Mouse (Mus musculus) left cerebral cortex, adult 9 months (tissue): Measurements from ENCODE around the gene Olfr1341.

Source experiments
- DNase-seq, 2 experiments: peaks; one replicate each; pipeline ENCODE4 v3.0.0; 2022; ENCODE audit warnings: low spot score in 2 of 2

Gene Olfr1341

DNA sequence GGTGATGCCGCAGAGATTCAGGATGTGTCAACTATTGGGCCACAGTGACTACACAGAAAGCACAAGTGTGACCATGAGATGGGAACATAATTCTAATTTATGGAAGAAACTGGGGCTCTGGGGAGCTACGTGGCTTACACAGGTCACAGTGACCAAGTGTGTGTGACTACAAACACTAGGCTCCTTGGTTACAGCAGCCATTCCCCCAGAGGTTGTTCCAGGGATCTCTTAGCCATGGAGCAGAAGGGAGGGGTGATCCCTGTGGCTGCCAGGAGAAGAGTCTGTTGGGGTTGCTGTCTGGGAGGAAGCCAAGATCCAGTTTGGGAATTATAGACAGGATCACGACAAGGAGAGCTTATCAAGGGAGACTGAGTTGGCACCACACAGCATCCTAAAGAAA, at the start of gene Olfr1341:
Olfr1341 (plus strand) TSS at position 301 of the 400 bp plus-strand sequence.
- no peak for DNase-seq

- DNase-seq = no peak
These were observed 44.7 kb upstream of the Olfr1341 start, which contains the start of gene Olfr62 for GRCm38 (mm10) chr4:118658652-118659051. Gene Olfr62 (plus strand): TSS chr4:118658952.

DNA sequence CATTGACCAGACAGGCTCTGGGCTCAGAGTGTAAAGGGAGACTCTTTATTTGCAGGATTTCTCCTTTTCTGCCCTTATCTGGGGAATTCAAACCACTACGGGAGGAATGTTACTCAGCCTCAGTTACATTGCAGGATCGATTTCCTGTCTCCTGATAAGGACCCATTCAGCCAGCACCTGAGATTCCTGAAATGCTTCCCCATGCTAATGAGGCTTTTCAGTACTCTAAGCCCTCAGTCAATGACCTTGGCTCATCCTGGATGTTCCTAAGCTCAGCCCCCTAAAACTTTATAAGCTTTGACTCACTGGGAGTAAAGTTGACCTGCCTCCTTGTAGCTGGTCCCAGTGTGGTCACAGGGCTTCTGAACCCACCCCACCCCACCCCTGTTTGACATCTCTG, 16.2 kb upstream of the Olfr1341 start:
- DNase-seq = no peak

DNA sequence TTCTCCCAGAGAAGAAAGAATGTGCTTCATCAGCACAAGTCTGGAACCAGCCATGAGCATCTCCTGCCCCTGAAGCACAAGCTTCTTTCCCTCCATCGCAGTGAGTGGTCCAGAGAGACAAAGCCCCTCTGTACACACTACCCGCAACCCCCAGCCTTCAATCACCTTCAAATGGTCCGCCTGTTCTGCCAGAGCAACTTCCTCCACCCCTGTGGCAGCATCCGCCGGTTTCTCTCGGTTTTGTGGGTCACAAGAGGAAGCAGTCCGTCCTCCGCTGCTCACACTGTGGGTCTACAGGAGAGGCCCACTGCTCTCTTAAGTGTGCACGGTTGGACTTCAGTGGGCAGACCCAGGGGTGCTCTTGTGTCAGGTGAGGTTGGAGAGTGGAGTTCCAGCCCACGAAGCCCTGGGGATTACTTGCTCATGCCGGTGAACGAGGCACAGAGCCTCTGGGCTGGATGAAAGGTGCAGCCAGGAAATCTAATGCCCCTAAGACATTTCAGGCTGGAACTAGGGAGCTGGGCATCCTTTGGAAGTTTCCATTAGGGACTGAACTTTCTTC, 10.8 kb upstream of the Olfr1341 start, which contains the start of gene Olfr1342:
Olfr1342 (minus strand) TSS at position 345 of the 562 bp plus-strand sequence.
- no peak for DNase-seq

GRCm38 (mm10) chr4:118693812-118694211, 9.5 kb upstream of the Olfr1341 start:
- DNase-seq = no peak

DNA sequence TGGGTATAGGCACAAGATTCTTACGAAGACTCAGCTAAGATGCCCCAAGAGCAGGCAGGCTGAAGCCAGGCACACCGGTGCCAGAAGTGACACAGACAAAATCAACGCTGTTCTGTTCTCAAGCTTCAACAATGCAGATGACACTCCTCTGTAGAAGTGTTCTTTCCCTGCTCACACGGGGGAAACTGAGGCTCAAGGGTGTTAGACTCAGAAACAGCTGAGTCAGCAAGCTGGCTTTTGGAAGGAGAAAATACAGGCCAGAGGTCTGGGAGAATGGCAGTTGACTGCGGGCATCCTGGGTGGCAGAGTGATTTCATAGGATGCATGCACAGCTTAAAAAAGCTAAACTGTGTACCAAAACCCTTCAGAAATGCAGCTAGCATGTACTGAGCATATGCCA, 4.8 kb downstream of the Olfr1341 start:
- DNase-seq = no peak

DNA sequence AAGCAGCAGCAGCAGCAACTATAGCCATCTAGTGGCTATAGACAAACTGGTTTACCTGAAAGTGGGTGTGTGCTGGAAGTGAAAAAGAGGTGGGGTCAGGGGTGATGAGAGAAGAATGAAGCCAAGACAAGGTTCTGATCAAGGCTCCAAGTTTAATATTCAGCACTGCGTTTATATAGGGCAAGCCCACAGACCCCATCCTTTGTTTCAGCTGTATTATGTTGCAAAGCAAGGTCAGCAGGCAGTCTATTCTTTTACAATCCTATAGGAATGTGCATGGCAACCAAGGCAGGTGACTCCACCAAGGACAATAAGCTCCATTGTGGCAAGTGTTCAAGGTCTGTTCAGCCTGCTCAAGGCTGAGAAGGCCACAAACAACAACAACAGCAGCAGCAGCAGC, 8.3 kb downstream of the Olfr1341 start:
- no peak for DNase-seq

- no peak for DNase-seq
These were observed 16.5 kb downstream of the Olfr1341 start, which contains the start of gene Olfr1340 for GRCm38 (mm10) chr4:118719838-118720237. Gene Olfr1340 (plus strand): TSS chr4:118720138.

DNA sequence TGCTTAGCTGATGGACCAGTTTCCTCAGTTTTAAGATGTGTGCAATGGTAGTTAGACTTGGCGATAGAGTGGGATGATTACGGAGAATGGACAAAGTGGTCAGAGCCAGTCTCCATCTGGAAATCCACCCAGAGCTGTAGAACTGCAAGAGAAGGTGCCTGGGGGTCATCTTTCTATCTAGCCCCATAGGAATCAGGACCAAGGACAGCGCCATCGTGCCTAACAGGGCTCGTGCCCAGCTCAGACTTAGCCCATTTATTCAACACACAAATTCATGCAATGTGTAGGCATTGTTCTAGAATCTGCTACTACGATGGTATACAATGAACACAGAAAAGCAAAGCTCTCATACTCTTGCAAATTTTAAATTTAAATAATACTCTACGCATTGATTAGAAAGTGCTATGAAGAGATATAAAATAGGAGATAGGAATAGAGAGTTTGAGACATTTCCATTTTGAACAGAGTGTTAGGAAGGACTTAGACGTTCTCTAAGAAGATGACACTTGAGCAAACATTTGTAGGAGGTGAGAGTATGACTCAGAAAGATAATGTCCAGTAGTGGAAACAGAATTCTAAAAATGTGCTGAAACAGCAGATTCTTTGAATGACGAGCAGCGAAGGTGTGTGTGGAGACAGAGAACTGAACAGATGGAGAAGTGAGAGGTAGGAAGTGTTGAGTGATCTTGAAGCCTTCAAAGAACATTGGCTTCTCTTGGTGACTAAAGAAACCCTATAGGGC, 18.6 kb downstream of the Olfr1341 start:
- no peak for DNase-seq

GRCm38 (mm10) chr4:118731875-118732274, 28.6 kb downstream of the Olfr1341 start, which contains the start of gene Olfr1339:
Gene Olfr1339 (plus strand): TSS chr4:118732175.
- DNase-seq = no peak

DNA sequence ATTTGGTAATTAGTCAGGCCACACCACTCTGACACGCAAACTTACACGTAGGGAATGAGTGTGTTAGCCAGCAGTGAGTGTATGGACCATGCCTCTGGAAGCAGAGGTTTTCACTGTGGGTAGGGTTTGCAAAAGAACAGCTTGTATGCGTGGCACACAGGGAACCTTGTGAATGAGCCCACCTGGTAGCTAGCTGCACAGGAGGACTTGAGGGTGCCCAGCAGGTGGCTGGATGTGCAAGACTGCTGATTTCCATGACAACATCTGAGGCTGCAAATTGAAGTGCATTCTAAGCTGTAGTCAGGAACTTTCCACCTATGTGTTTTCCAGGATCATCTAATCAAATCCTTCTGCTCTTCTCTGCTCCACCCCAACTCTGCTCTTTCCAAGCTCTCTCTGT, 36.3 kb downstream of the Olfr1341 start:
- no peak for DNase-seq

DNA sequence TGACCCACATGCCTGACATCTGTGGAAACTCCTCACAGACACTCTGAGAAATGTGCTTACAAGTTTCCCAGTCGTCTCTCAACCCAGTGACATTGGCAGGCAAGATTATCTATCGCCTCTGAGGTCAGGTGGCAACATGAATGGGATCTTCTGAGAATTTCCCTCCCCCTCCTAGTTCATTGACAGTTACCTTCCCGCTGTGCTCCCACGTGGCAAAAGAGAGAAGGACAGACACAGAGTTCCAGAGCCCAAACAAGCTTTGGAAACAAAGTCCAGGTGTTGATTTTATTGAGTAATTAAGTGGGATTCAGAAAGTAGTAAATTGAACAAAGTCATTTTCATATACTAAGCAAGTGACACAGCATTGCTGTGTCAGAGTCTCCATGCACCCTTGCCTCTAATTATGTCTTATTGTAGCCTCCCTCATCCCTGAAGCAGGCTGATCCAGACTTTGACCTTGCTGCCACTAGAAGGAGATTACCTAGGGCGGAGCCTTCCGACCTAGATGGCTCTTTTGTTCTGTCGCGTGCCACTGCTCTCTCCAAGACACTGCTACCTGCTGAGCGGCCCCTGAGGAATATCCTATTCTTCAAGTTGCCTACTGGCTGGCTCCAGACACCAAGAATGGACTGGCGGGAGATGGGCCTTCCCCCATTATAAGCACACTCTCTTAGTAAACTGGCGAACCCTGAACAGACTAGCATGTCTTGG, 37.8 kb downstream of the Olfr1341 start:
- DNase-seq = no peak

DNA sequence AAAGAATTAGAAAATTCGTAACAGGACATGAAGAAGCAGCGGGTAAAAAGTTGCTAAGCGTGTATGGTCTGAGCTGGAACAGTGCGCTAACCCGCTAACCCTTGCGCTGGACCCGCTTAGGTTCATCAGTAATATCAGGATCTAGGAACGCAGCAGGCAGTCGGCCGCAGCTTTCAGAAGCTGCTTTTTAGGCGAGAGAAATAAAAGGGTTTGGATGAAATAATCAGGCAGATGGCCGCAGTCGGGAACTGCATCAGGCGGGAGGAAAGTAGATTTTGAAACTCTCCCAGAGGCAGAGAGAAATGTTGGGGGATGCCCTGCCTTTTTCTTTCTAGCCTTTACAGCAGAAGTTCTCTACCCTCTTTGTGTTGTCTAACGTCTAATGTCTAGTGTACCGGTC, 38.6 kb downstream of the Olfr1341 start:
- DNase-seq = no peak

- no peak for DNase-seq
These were observed 55.3 kb downstream of the Olfr1341 start, which contains the start of gene Olfr1338 for GRCm38 (mm10) chr4:118758637-118759036. Gene Olfr1338 (minus strand): TSS chr4:118758737.
